Mouse (Mus musculus): ENCODE measurements around the gene Sema3e.

GRCm38 (mm10) chr5:14054472-14054871 lies 29.4 kb downstream of the Sema3e start:
- TF ChIP-seq CTCF (IDR thresholded peaks at IDR 0.05) (no peak), EP300 (IDR thresholded peaks at IDR 0.05) (no peak)

All from lung, postnatal 0 days (tissue).